Comparison of ENCODE assay signal across 8 mouse cellular contexts in genomic region chr19:46338331-46338936, GRCm38 (mm10). TPM values are rescaled to one million over a fixed set of nuclear protein-coding genes. Genes with fewer than 3 reads are reported as not detected.
DNase-seq lines count a peak whose midpoint lies in the region; ATAC-seq lines count a peak whose summit lies in the region.

Gene Cuedc2, minus strand, starts transcription at chr19:46338702.

- H3K36me3 ChIP-seq in hindbrain, embryonic 16.5 days (ENCODE audit: control insufficient read depth, insufficient read depth, low read length), result no peaks in the 10 kb centered on the region
- H3K36me3 ChIP-seq in macrophage (ENCODE audit: inconsistent target), result no peaks in the 10 kb centered on the region

- H3K4me1 ChIP-seq in hindbrain, embryonic 16.5 days (ENCODE audit: control insufficient read depth, insufficient read depth, low read depth, low read length), result peaks cover 17% of the 10 kb centered on the region

- DNase-seq in WW6 (ENCODE audit: low read depth, low spot score), result peak; percentile 88
- peak; percentile 94 to 99 for DNase-seq in cerebellum, postnatal 4 days (ENCODE audit: low spot score in 2 of 2)
- DNase-seq in gastrocnemius, adult 18-20 months (ENCODE audit: low spot score), result peak; percentile 99
- peak; percentile 98 to 99 for DNase-seq in left cerebral cortex, adult 18-20 months (ENCODE audit: low spot score in 2 of 2)
- peak; percentile 97 for DNase-seq in right cerebral cortex, adult 18-20 months
- DNase-seq in urinary bladder, postnatal 10 days (ENCODE audit: low spot score), result peak; percentile 77

- WGBS in hindbrain, embryonic 16.5 days, result under 1% methylated on average over 31 of the region's 31 CpGs
- under 1% methylated on average over 31 of the region's 31 CpGs for WGBS in macrophage (ENCODE audit: missing documents)

- H3K9me3 ChIP-seq in hindbrain, embryonic 16.5 days (ENCODE audit: control insufficient read depth, low read length), result no peaks in the 10 kb centered on the region

- peak within 1 kb of the TSS; percentile 83 for H3K27ac ChIP-seq in hindbrain, embryonic 16.5 days (ENCODE audit: low read depth, low read length)
- H3K27ac ChIP-seq in macrophage, result peak within 1 kb of the TSS; percentile 97

- ATAC-seq in hindbrain, embryonic 16.5 days, result peak; percentile 90

- no peaks in the 10 kb centered on the region for H3K27me3 ChIP-seq in hindbrain, embryonic 16.5 days (replicated peaks; ENCODE audit: control insufficient read depth, insufficient read depth, low read length)

- peak within 1 kb of the TSS; percentile 96 for H3K4me2 ChIP-seq in hindbrain, embryonic 16.5 days (ENCODE audit: low read length)

- H3K4me3 ChIP-seq in hindbrain, embryonic 16.5 days (ENCODE audit: low read length), result peak within 1 kb of the TSS; percentile 53
- peak within 1 kb of the TSS; percentile 95 for H3K4me3 ChIP-seq in macrophage (ENCODE audit: inconsistent target)

- H3K9ac ChIP-seq in hindbrain, embryonic 16.5 days (ENCODE audit: low read depth, low read length), result peak within 1 kb of the TSS; percentile 74

- peaks cover 22% of the 10 kb centered on the region for H3K79me2 ChIP-seq in macrophage (ENCODE audit: inconsistent target)

RNA-seq across cellular contexts. Expression of gene Cuedc2, which starts in this region (rescaled TPM):
- 10 to 100 TPM; 59.8 to 65.7 TPM for total RNA-seq in gastrocnemius, adult 18-20 months (2021)
- 343 and 362 TPM in 2 replicates for polyA plus RNA-seq in hindbrain, embryonic 16.5 days (2015; fragmentation: Nextera tagmentation; extraction: Ambion mirVana)
- 100 to 1,000 TPM; 199 to 202 TPM for total RNA-seq in left cerebral cortex, adult 18-20 months (2021)
- total RNA-seq in macrophage (2018; cell fraction: chromatin; rRNA removed), result 100 to 1,000 TPM in 4 of 26 experiments, 10 to 100 TPM in 22; 19.6 to 148 (median 75.5) TPM
- total RNA-seq in macrophage (2018; cell fraction: cytosol; rRNA removed), result 100 to 1,000 TPM in 19 of 26 experiments, 10 to 100 TPM in 7; 86.3 to 159 (median 111) TPM
- total RNA-seq in macrophage (2018; cell fraction: nucleus; rRNA removed), result 100 to 1,000 TPM in 5 of 26 experiments, 10 to 100 TPM in 21; 42.6 to 129 (median 72.4) TPM
- 107 to 134 TPM (median 122 TPM) in 3 replicates for polyA plus RNA-seq in macrophage (2018)

Comparison
In these comparisons a context has a peak if more than half of its experiments do, and no peak if none do; other contexts are left out.
1. Peak in every context shown above with its lines: DNase-seq, ATAC-seq, H3K4me3 ChIP-seq and H3K27ac ChIP-seq.